Mouse (Mus musculus) heart, embryonic 14.5 days (tissue): ENCODE measurements around the gene Cep97. TPM values are rescaled to one million over a fixed set of nuclear protein-coding genes. Genes with fewer than 3 reads are reported as not detected.
A peak's percentile ranks its signal among the peaks of the same experiment; 100 is the strongest.

Source experiments
- ATAC-seq: fragments of 200-750 bp; cut with Nextera tagmentation; 2 replicates; pipeline ENCODE4 v1.8.0; 2017; ENCODE audit warnings: low read depth, moderate TSS enrichment; ENCODE audit not compliant: insufficient number of reproducible peaks, insufficient read depth, low FRiP score
- H3K27ac ChIP-seq, 2 experiments: fragments of 200-500 bp in 1 of 2; fragments of 300-500 bp in 1 of 2; sonication (generic) in 1 of 2; replicated peaks in 1 of 2; 2 replicates each; pipeline ENCODE4 v1.5.1; 2012 to 2014; ENCODE audit warnings: low read depth in 2 of 2, low read length in 2 of 2, control low read depth in 1 of 2, mild to moderate bottlenecking in 1 of 2, mixed read lengths in 1 of 2; ENCODE audit not compliant: control insufficient read depth in 1 of 2, insufficient read depth in 1 of 2
- H3K27me3 ChIP-seq: fragments of 300-500 bp; sonication (generic); 2 replicates; pipeline ENCODE4 v1.6.1; 2014; ENCODE audit warnings: mild to moderate bottlenecking, low read length, control low read depth; ENCODE audit not compliant: control insufficient read depth, insufficient read depth
- H3K36me3 ChIP-seq: fragments of 300-500 bp; sonication (generic); 2 replicates; pipeline ENCODE4 v1.6.1; 2014; ENCODE audit warnings: mild to moderate bottlenecking, control low read depth, low read length, mixed read lengths; ENCODE audit not compliant: control insufficient read depth, insufficient read depth
- H3K4me1 ChIP-seq, 2 experiments: fragments of 200-500 bp in 1 of 2; fragments of 300-500 bp in 1 of 2; sonication (generic) in 1 of 2; 2 replicates each; pipeline ENCODE4 v1.6.1; 2012 to 2014; ENCODE audit warnings: low read length in 2 of 2, control low read depth in 1 of 2, mixed read lengths in 1 of 2; ENCODE audit not compliant: control insufficient read depth in 2 of 2, insufficient read depth in 2 of 2
- H3K4me2 ChIP-seq: fragments of 300-500 bp; sonication (generic); 2 replicates; pipeline ENCODE4 v1.6.1; 2014; ENCODE audit warnings: mild to moderate bottlenecking, low read length
- H3K4me3 ChIP-seq, 2 experiments: fragments of 200-500 bp in 1 of 2; fragments of 300-500 bp in 1 of 2; sonication (generic) in 1 of 2; 2 replicates each; pipeline ENCODE4 v1.5.1; 2012 to 2014; ENCODE audit warnings: low read length in 2 of 2, mild to moderate bottlenecking in 2 of 2, control low read depth in 1 of 2, low read depth in 1 of 2, moderate library complexity in 1 of 2; ENCODE audit not compliant: control insufficient read depth in 1 of 2, insufficient read depth in 1 of 2
- H3K9ac ChIP-seq: fragments of 300-500 bp; sonication (generic); 2 replicates; pipeline ENCODE4 v1.6.1; 2014; ENCODE audit warnings: mild to moderate bottlenecking, low read length
- H3K9me3 ChIP-seq: fragments of 300-500 bp; sonication (generic); 2 replicates; pipeline ENCODE4 v1.6.1; 2016; ENCODE audit warnings: low read length, control low read depth; ENCODE audit not compliant: control insufficient read depth
- WGBS: fragments of 180-500 bp; shearing (Covaris S2); extraction: QIAGEN DNeasy Blood & Tissue Kit; methylation state at CpG from one replicate; pipeline ENCODE4 v1.1.7; 2014; 5-methylcytosine and 5-hydroxymethylcytosine counted together
- polyA plus RNA-seq: library from polyadenylated mRNA; unstranded; fragments of >200 nt; fragmentation: Nextera tagmentation; extraction: Ambion mirVana; gene quantifications from 2 replicates; pipeline ENCODE4 v1.2.1, GENCODE M21; 2014

Gene Cep97
- polyA plus RNA-seq, 1 experiment from 2014 or later, result 11.8 TPM

DNA sequence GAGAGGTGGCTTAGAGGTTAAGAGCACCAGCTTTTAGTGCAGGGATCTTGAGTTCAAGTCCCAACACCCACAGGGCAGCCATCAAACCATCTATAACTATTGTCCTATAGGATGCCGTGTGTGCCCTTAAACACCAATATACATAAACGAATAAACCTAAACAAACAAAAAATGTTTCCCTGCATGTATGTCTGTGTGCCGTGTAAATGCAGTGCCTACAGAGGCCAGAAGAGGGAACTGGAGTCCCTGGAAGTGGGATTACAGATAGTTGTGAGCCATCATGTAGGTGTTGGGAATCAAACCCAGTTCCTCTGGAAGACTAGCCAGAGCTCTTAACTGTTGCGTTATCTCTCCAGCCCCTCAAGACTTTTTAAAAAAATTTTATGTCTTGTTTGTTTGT, 6.1 kb upstream of the Cep97 start:
- H3K36me3 ChIP-seq, result no peaks in the 10 kb centered on the region
- H3K4me1 ChIP-seq, result no peaks in the 10 kb centered on the region
- ATAC-seq, result no peak
- 84% methylated on average over 4 of the region's 4 CpGs for WGBS
- no peak overlapping the region for H3K4me2 ChIP-seq
- no peak overlapping the region for H3K27ac ChIP-seq
- H3K27me3 ChIP-seq, result no peaks in the 10 kb centered on the region
- H3K9me3 ChIP-seq, result no peaks in the 10 kb centered on the region; the same call in 1 of the 2 replicates
- no peak overlapping the region for H3K4me3 ChIP-seq
- H3K9ac ChIP-seq, result no peak overlapping the region

GRCm38 (mm10) chr16:55939703-55940102, 5.0 kb upstream of the Cep97 start:
- no peak overlapping the region for H3K9ac ChIP-seq
- H3K4me1 ChIP-seq, result no peaks in the 10 kb centered on the region
- no peak for ATAC-seq
- no peaks in the 10 kb centered on the region for H3K36me3 ChIP-seq
- 77% methylated on average over 6 of the region's 6 CpGs for WGBS
- no peaks in the 10 kb centered on the region; the same call in 1 of the 2 replicates for H3K9me3 ChIP-seq
- H3K4me3 ChIP-seq, result no peak overlapping the region
- H3K4me2 ChIP-seq, result no peak overlapping the region
- H3K27ac ChIP-seq, result no peak overlapping the region
- no peaks in the 10 kb centered on the region for H3K27me3 ChIP-seq

DNA sequence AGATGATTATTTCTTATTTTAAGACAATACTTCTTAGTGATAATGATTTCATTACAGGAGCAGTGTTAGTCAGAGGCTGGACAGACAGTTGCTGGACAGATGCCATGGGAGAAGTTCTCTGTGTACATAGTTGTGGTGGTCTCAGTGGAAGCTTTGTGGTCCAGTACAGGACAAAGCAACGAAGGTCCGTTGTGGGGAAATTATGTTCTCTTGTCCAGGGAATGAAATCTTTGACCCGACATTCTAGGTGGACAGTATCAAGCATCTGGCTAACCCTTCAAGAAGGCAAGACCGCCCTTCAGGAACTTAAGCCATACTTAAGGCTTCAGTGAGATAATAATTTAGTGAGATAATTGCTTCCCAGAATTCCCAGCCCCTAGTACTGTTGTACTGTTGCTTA, 4.1 kb upstream of the Cep97 start:
- ATAC-seq, result no peak
- Histone ChIP-seq H3K9ac (no peak overlapping the region), H3K27me3 (no peaks in the 10 kb centered on the region)

DNA sequence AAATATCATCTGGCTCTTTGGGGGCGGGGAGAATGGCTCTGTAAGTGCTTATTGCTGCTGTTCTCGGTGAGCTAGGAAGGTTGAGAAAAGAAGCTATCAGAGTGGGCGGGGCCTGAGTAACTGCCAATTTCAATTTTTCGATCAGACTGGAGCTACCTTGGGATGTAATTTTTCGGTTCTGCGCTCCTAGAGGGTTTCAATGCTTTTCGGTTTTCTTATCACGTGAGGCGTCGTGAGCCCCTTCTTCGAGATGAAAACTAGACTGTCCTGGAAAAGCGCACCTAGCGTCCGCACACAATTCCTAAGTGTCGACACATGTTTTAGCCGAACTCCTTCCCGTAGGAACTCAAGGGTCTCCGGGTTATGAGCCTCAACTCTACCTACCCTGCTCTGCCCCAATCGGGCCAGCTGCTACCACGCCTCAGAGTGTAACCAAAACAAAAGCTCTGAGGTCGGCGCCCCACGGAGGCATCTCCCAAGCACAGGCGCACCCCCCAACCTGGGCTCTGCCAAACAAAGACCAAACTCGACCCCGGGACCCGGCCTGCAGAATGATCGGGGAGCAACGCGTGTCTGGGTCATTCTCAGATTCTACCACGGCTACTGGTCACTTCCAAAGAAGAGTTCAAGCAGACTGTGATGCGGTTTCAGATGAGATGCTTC, 843 bp downstream of the Cep97 start:
- Histone ChIP-seq H3K4me2 (peak overlapping the region; percentile 64), H3K4me1 (peaks cover 0 to 3% of the 10 kb centered on the region in 2 experiments; a peak in 1 of 4 replicates), H3K4me3 (peak overlapping the region; percentile 82 to 85), H3K9me3 (no peaks in the 10 kb centered on the region; the same call in 1 of the 2 replicates), H3K9ac (peak overlapping the region; percentile 85), H3K27me3 (no peaks in the 10 kb centered on the region), H3K27ac (peak overlapping the region; percentile 61 to 71; a peak in 3 of 4 replicates), H3K36me3 (peaks cover 17% of the 10 kb centered on the region)
- WGBS, result 1% methylated on average over 32 of the region's 32 CpGs
- ATAC-seq, result peak; percentile 28; the same call in 1 of the 2 replicates

More for the DNA sequence above, 4.1 kb upstream of the Cep97 start:
- Histone ChIP-seq H3K4me3 (no peak overlapping the region), H3K4me1 (no peaks in the 10 kb centered on the region), H3K4me2 (no peak overlapping the region), H3K27ac (no peak overlapping the region), H3K9me3 (no peaks in the 10 kb centered on the region; the same call in 1 of the 2 replicates), H3K36me3 (no peaks in the 10 kb centered on the region)
- WGBS, result 79% methylated on average over 4 of the region's 4 CpGs

DNA sequence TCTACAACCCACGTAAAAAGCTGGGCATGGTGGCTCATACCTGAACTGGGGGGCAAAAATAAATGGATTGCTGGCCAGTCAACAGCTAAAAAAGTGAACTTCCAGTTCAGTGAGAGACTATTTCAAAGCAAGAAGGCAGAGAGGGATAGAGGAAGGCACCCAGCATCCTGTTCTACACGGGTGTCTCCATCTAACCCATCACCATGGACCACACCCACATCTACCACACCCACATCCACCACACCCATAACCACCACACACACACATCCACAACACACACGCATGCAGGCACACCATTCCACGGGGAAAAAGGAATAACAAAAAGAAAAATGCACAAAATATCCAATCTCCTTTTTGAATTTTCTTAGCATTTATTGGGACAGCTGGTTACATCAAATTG, 10.6 kb downstream of the Cep97 start:
- H3K4me1 ChIP-seq, result no peaks in the 10 kb centered on the region
- H3K27me3 ChIP-seq, result no peaks in the 10 kb centered on the region
- no peaks in the 10 kb centered on the region for H3K9me3 ChIP-seq
- H3K4me3 ChIP-seq, result no peak overlapping the region
- no peak for ATAC-seq
- H3K36me3 ChIP-seq, result peaks cover 53% of the 10 kb centered on the region
- no peak overlapping the region for H3K4me2 ChIP-seq
- H3K27ac ChIP-seq, result no peak overlapping the region
- no peak overlapping the region for H3K9ac ChIP-seq
- WGBS, result 95% methylated on average over 4 of the region's 4 CpGs

- no peak overlapping the region for H3K4me3 ChIP-seq
- no peaks in the 10 kb centered on the region for H3K9me3 ChIP-seq
- H3K4me1 ChIP-seq, result no peaks in the 10 kb centered on the region
- ATAC-seq, result no peak
- no peak overlapping the region for H3K9ac ChIP-seq
- H3K27me3 ChIP-seq, result no peaks in the 10 kb centered on the region
- peaks cover 61% of the 10 kb centered on the region for H3K36me3 ChIP-seq
- H3K4me2 ChIP-seq, result no peak overlapping the region
- WGBS, result 90% methylated on average over 10 of the region's 10 CpGs
- no peak overlapping the region for H3K27ac ChIP-seq
Observed at GRCm38 (mm10) chr16:55922079-55922478, 12.6 kb downstream of the Cep97 start.

GRCm38 (mm10) chr16:55914716-55915115, 19.9 kb downstream of the Cep97 start:
- H3K9me3 ChIP-seq, result no peaks in the 10 kb centered on the region
- H3K27ac ChIP-seq, result no peak overlapping the region
- H3K4me2 ChIP-seq, result no peak overlapping the region
- peaks cover 70% of the 10 kb centered on the region for H3K36me3 ChIP-seq
- no peaks in the 10 kb centered on the region for H3K4me1 ChIP-seq
- no peak overlapping the region for H3K4me3 ChIP-seq
- 95% methylated on average over 7 of the region's 7 CpGs for WGBS
- H3K27me3 ChIP-seq, result no peaks in the 10 kb centered on the region
- no peak overlapping the region for H3K9ac ChIP-seq
- ATAC-seq, result no peak
